Mouse (Mus musculus) cerebellum, adult 9-11 months (tissue): ENCODE measurements around the gene Klhdc7b.

Experiments used
- DNase-seq: peaks from one replicate; pipeline ENCODE4 v3.0.0; 2022

The Klhdc7b gene

GRCm38 (mm10) chr15:89384617-89385016 is at the start of gene Klhdc7b:
Gene Klhdc7b, plus strand, starts transcription at chr15:89384917.
- no peak for DNase-seq

- no peak for DNase-seq
Measured at GRCm38 (mm10) chr15:89336422-89336821, 48.3 kb upstream of the Klhdc7b start.

- DNase-seq: no peak
Measured at GRCm38 (mm10) chr15:89339696-89340095, 45.0 kb upstream of the Klhdc7b start.

- DNase-seq: no peak
Measured at GRCm38 (mm10) chr15:89340136-89340535, 44.6 kb upstream of the Klhdc7b start.

GRCm38 (mm10) chr15:89341678-89342077 is 43.0 kb upstream of the Klhdc7b start:
- no peak for DNase-seq

GRCm38 (mm10) chr15:89343325-89343724 is 41.4 kb upstream of the Klhdc7b start:
- no peak for DNase-seq

- no peak for DNase-seq
Measured at GRCm38 (mm10) chr15:89350447-89350846, 34.3 kb upstream of the Klhdc7b start.

DNA sequence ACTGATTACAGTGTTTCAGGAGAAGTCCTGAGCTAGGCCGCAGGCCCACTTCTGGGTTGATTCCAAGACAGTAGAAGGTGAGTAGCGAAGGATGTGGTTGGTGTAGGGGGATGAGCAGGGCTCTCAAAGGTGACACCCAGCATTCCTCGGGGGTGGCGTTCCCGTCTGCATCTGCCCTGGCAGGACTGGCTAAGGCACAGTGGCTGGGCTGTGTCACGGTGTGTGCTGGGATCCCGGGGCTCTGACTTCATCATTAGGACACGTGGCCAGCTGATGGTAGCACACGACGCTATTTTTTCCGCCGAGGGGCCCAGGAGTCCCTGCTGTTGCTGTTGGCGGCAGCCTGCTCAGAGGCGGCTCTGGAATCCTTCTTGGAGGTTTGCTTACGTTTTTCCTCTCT is 33.4 kb upstream of the Klhdc7b start:
- DNase-seq: no peak

DNA sequence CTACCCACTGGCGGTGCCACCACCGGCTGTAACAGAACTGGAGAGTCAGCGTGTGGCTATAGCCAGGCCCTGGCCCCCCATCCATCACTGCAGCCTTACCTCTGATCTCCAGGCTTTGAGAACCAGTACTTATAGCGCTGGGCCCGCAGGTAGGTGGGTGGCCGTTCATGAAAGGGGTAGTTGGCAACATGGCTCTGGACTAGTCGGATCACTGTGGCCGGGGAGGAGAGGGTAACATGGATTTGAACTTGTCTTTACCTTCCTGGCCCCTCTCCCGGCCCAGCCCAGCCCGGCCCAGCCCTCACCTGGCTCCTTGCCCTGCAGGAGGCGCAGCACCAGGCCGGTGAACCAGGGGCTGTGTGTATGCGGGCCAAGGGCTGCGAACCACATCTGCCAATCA is 32.7 kb upstream of the Klhdc7b start:
- no peak for DNase-seq

- no peak for DNase-seq
Measured at GRCm38 (mm10) chr15:89352795-89353194, 31.9 kb upstream of the Klhdc7b start.

DNA sequence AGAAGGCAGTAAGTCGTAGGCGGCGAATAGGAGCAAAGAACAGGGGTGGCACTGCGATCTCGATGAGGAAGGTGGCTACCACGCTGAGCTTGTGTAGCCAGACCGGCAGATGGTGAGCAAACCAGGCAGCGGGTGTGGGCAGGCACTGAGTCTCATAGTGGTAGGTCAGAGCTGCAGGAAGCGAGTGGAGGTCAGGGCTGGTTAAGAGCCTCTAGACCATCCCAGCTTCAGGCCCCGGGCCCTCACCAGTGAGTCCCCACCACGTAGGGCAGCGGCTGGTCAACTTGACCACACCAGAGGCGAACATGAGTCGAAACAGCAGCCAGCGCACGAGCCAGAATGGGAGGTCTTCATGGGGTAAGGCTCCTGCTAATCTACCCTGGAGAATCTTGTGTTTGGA is 30.9 kb upstream of the Klhdc7b start:
- DNase-seq: peak; percentile 33

DNA sequence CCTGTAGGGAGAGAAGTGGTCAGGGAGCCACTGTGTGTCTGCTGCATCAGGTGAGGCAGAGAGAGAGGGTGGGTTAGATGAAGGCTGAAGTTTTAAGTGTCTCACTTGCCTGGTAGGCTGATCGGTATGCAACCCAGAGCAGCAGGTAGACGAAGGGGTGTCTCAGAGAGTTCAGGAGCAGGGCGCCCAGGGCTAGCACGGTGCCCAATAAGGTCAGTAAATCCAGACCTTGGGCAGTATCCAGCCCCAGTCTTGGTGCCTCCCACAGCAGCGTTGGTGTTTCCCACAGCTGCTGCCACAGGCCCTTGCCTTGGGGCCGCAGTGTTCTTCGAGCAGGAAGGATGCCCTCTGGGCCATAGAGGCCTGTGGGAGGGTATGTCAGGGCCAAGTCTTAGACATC is 30.3 kb upstream of the Klhdc7b start:
- DNase-seq: peak; percentile 50

GRCm38 (mm10) chr15:89355241-89356187 is 29.2 kb upstream of the Klhdc7b start, which contains the start of the genes Lmf2 and Ncaph2:
Gene Lmf2, minus strand, starts transcription at chr15:89355659.
Gene Ncaph2, plus strand, starts transcription at chr15:89355719.
- peak; percentile 94 for DNase-seq

- DNase-seq: peak; percentile 65
Measured at GRCm38 (mm10) chr15:89356372-89356771, 28.3 kb upstream of the Klhdc7b start.

DNA sequence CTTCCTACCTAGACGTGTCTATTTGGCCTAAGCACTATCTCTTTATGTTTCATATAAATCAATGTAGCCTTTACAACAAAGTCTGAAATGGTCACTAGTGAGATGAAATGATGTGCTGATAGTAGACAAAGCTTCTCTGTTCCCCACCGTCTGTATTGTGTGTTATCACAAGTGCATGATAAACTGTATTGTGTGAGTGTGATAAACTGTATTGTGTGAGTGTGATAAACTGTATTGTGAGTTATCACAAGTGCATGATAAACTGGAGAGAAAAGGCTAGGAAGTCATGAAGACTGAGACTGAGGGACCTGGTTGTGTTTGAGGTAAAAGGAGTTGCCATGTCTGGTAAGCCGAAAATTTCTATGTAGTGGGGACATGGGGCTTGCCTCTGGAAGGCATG is 25.9 kb upstream of the Klhdc7b start:
- no peak for DNase-seq

DNA sequence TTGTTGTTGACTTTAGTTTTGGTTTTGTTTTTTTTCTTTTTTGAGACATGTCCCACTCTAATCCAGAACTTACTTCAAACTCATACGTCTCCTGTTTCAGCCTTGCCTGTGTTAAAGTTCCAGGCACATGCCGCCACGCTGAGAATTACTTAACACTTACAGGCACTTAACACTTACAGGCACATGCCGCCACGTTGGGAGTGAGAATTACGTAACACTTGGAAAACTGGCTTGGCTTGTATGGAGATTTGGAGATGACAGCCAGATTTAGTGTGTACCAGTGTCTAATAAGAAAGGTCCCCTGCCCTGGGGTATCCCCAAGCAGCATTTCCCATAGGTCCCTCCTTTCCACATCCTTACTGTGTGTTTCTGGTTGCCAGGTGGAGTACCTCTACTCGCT is 21.7 kb upstream of the Klhdc7b start:
- DNase-seq: no peak

- peak; percentile 94 for DNase-seq
Measured at GRCm38 (mm10) chr15:89365141-89365551, 19.6 kb upstream of the Klhdc7b start.

DNA sequence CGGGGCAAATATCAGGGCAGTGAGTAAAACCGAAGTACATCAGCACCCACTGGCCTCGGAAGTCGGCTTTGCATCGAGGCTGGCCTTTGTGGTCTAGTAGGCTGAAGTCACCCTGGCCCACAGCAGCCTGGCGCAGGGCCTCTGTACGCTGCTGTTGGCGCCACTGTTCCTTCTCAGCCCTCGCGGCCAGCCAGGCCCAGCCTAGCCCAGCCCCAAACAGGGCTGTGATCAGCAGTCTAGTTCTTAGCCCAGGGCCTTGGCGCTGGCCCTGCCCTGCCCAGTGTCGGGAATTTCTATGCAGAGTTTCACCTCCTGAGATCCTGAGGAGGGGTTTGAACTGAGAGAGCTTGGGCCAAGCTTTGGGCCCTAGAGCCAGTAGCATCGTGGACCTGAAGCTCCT is 12.6 kb upstream of the Klhdc7b start:
- DNase-seq: peak; percentile 45

DNA sequence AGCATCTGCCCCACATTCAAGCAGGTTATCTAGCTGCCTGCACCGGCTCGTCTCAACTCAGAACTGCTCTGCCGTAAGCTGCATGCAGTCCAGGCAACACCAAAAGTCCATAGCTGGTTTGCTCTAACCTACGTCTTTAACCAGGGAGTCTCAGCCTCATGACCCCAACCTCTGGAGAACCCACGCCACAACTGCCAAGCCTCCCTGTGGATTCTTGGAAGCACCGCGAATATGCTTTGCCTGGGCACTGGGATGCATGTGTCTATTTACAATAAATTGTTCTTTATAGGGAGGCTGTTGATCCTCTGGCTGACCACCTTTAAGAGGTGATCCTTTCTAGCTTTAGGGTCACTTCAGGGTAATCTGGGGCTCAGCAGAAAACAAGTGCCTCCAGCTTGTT is 12.2 kb upstream of the Klhdc7b start:
- DNase-seq: peak; percentile 42

GRCm38 (mm10) chr15:89373027-89373761 is 11.5 kb upstream of the Klhdc7b start:
- peak; percentile 87 for DNase-seq

- peak; percentile 91 for DNase-seq
Measured at GRCm38 (mm10) chr15:89373762-89374248, 10.9 kb upstream of the Klhdc7b start, which contains the start of gene Sco2. Gene Sco2, minus strand, starts transcription at chr15:89373846.

DNA sequence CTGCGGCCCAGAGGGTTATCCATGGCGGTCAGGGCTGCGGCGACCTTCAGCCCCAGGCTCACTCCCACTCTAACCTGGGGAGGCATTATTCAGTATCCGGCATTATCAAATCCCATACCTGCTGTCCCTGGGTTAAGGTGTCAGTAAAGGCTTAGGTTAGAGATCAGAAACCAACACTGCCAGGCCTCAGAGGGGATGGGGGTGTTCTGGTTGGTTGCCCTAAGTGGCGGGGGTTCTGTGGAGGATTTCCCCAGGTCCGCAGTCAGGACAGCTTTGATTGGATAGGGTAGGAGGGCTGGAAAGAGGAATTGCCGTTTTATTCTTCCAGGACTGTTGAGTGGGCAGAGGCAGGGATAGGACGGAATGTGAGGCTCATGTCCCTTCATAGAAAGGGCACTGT is 10.4 kb upstream of the Klhdc7b start:
- no peak for DNase-seq

GRCm38 (mm10) chr15:89374801-89375534 is 9.7 kb upstream of the Klhdc7b start:
- peak; percentile 53 for DNase-seq
